Mouse (Mus musculus): ENCODE measurements around the gene Dyrk1a.

Dyrk1a gene

DNA sequence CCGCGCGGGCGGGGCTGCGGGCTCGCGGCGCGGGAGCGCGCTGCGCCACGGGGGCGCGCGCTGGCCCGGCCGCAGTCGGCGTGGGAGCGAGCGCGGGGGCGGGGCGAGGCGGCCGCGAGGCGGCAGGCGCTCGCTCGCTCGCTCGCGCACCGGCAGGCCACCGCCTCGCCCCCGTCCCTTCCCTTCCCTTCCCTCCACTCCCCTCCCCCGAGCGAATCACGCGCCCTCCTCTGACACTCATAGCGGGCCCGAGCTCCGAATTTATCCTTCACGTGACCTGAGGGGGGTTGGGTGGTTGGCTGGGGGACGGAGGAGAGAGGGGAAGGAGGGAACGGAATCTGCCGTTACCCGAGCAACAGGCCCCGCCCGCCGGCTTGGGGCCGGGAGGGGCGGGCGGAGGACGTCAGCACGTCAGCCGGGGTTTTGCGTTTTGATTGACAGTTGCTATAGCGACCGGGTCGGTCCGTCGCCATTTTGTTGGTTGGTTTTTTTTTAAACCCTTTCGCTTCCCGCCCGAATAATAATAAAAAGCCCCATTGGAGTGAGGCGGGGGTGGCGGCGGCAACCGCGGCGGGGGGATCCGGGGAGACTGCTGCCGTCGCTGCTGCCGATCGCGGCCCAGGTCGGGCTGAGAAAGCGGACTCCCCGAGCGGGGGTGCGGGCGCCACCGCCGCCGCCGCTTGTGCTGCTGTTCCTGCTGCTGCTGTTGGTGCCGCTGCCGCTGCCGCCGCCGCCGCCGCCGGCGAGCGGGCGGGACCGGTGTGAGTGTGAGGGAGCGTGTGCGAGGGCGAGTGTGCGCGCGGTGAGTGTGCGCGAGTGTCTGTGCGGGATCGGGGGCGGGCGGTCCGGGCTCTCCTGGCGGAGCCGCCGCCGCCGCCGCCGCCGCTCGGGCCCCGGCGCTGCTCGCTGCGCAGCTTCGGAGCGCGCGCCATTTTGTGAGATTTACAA is at the start of gene Dyrk1a:
Dyrk1a (plus strand) TSS at position 782 of the 948 bp plus-strand sequence.
- peak; percentile 96 to 98 for DNase-seq (ENCODE audit: low spot score in 2 of 2)

DNA sequence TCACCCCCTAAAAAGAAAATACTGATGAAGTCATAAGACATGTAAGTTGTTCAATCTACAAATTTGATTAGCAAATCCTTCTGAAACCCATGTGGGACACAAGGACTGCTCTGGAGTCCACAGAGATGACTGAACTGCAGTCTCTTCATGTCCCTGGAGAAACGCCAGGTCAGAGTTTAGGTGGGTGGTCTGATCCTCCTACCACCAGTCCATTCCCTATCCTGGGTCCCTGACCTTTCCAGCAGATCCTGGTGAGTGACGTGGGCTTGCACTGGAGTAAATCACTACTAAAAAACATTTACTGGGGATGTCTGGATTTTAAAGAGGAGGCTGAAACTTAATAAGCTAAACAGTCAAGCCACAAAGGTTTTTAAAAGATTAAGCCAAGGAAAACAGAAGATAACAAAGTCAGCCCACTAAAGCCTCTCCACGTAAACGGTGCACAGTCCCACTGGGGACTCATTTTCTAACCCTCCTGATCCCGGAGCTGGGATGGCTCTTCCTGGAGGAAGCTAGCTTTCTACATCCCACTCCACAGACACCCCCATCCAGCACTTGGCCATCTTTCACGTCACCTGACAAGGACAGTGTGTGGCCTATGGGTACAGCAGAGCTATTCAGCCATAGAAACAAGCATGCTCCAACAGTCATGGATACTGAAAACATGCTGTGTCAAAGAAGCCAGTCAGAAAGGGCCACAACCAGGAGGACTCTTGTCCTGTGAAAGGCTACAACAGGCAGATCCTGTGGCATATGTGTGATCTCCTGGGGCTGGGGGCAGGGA is 46.0 kb upstream of the Dyrk1a start:
- DNase-seq (ENCODE audit: low spot score in 2 of 2) = no peak

GRCm38 (mm10) chr16:94524691-94525090 is 45.1 kb upstream of the Dyrk1a start:
- DNase-seq (ENCODE audit: low spot score in 2 of 2) = no peak

DNA sequence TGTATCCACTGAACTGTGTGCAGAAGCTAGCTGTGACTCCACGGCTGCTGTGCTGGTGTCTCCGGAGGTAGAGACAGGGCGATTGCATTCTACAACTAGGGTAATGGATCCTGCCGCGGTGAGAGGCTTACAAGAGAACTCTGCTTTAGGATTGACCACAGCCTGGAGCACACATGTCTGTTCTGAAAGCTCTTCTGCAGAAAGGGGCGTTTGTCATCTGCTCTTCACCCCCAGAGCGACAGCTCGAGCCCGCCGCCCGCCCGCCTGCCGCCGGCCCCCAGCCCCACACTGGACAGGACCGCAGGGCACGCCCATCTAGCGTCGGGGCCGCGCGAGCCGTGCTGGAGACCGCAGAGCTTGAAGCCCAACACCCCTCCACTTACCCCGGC is 43.9 kb upstream of the Dyrk1a start:
- DNase-seq (ENCODE audit: low spot score in 2 of 2) = no peak

GRCm38 (mm10) chr16:94526344-94527151 is 43.3 kb upstream of the Dyrk1a start, which contains the start of gene Vps26c:
Vps26c (minus strand) TSS chr16:94526830.
- peak; percentile 94 to 96 for DNase-seq (ENCODE audit: low spot score in 2 of 2)

- DNase-seq (ENCODE audit: low spot score in 2 of 2) = no peak
Observed at GRCm38 (mm10) chr16:94527152-94527534, 42.7 kb upstream of the Dyrk1a start.

DNA sequence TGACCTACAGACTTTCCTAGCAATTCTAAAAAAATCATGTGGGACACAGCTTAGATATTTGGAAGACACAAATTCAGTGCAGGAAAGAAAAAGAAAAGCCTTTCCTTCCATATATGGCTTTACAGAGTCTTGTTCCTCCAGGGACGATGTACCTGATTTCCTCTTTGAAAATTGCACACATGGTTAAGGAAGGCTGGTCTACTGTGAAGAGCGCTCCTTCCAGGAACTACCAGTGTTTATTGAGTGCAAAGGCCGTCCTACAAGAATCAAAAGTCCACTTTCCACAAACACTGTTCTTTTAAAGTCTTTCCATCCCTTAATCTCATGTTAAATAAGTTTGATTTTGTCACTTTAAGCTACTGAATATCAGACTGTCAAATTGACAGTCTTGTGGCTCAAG is 42.3 kb upstream of the Dyrk1a start:
- DNase-seq (ENCODE audit: low spot score in 2 of 2) = no peak

- no peak for DNase-seq (ENCODE audit: low spot score in 2 of 2)
Observed at GRCm38 (mm10) chr16:94531268-94531667, 38.5 kb upstream of the Dyrk1a start.

GRCm38 (mm10) chr16:94533679-94534078 is 36.1 kb upstream of the Dyrk1a start:
- no peak for DNase-seq (ENCODE audit: low spot score in 2 of 2)

DNA sequence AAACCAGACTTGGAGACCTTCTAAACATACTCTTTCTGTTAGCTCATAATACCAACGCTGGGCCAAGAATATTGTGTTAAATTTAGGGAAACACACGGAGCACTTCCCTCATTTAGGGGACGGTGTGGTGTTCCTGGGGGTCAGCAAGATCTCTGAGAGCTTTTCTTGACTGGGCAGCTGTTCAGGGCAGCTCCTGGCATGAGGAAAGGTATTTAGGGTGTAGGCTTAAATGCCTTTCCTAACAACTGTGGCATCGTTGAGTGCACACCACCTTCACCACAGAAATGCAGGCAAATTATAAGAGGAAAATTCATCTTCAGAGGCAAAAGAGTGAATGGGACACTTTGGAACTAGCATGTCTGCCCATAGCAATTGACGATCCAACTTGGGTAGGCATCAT is 34.1 kb upstream of the Dyrk1a start:
- no peak for DNase-seq (ENCODE audit: low spot score in 2 of 2)

DNA sequence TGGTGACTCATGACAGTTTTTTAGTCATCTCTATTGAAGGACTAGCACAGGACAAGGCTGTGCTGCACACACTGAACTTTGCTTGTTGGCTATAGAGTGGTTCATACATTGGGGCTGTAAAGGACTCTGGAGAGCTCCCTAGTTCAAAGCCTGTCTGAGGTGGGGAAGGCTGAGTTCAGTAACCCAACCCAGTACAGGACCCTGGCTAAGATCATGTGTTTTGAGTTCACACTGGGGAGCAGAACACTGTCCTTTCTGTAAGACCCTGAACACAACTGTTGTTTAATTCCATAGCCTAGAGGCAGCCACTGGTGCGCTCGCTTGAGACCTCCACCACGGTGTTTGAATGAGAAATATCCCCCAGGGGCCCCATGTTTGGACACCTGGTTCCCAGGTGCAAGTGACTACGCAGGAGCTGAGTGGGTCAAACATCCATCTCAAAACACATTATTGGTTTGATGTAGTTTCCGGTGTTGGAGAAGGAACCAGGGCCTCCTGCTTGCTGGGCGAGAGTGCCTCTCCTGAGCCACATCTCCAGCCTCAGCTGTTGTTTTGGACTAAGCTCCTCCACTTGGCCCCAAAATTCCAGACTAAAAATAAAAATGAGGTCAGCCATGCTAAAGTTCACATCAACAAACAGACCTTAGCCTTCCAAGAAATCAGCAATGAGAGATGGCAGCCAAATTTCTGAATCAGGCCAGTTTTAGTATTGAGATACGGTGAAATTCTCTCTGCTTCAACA is 33.2 kb upstream of the Dyrk1a start:
- no peak for DNase-seq (ENCODE audit: low spot score in 2 of 2)

- no peak for DNase-seq (ENCODE audit: low spot score in 2 of 2)
Observed at GRCm38 (mm10) chr16:94537159-94537527, 32.7 kb upstream of the Dyrk1a start.

- DNase-seq (ENCODE audit: low spot score in 2 of 2) = no peak
Observed at GRCm38 (mm10) chr16:94540140-94540539, 29.7 kb upstream of the Dyrk1a start.

GRCm38 (mm10) chr16:94542898-94543297 is 26.9 kb upstream of the Dyrk1a start:
- no peak for DNase-seq (ENCODE audit: low spot score in 2 of 2)

- DNase-seq (ENCODE audit: low spot score in 2 of 2) = no peak
Observed at GRCm38 (mm10) chr16:94544540-94545105, 25.2 kb upstream of the Dyrk1a start.

GRCm38 (mm10) chr16:94545781-94546562 is 23.8 kb upstream of the Dyrk1a start:
- no peak for DNase-seq (ENCODE audit: low spot score in 2 of 2)

- no peak for DNase-seq (ENCODE audit: low spot score in 2 of 2)
Observed at GRCm38 (mm10) chr16:94549813-94550212, 20.0 kb upstream of the Dyrk1a start.

- no peak for DNase-seq (ENCODE audit: low spot score in 2 of 2)
Observed at GRCm38 (mm10) chr16:94551934-94552333, 17.9 kb upstream of the Dyrk1a start.

- no peak for DNase-seq (ENCODE audit: low spot score in 2 of 2)
Observed at GRCm38 (mm10) chr16:94555346-94555745, 14.5 kb upstream of the Dyrk1a start.

GRCm38 (mm10) chr16:94556228-94556627 is 13.6 kb upstream of the Dyrk1a start:
- no peak for DNase-seq (ENCODE audit: low spot score in 2 of 2)
